Mouse (Mus musculus): Measurements from ENCODE around the gene Agtpbp1.

The Agtpbp1 gene

GRCm38 (mm10) chr13:59572549-59572948, 12.5 kb downstream of the Agtpbp1 start:
- DNase-seq (ENCODE audit: low read depth, low spot score) = peak; percentile 86

DNA sequence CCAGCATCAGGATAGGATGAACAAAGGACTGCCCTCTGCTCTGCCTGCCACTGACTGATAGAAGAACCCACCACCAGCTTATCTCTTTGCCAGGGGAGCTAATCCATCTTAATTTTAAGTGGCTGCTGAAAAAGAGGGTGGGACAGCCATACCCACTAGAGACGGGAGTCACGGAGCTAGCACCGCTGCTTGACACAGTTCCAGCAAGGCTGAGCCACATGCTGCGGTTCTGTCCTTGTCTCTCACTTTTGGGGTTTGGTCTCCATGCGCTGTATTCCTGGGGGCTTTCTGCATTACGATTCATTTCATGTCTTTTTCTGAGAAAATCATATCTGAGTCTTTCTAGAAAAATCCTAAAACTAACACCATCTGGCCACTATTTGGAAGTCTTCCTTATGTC, 13.9 kb downstream of the Agtpbp1 start:
- DNase-seq (ENCODE audit: low read depth, low spot score) = no peak

DNA sequence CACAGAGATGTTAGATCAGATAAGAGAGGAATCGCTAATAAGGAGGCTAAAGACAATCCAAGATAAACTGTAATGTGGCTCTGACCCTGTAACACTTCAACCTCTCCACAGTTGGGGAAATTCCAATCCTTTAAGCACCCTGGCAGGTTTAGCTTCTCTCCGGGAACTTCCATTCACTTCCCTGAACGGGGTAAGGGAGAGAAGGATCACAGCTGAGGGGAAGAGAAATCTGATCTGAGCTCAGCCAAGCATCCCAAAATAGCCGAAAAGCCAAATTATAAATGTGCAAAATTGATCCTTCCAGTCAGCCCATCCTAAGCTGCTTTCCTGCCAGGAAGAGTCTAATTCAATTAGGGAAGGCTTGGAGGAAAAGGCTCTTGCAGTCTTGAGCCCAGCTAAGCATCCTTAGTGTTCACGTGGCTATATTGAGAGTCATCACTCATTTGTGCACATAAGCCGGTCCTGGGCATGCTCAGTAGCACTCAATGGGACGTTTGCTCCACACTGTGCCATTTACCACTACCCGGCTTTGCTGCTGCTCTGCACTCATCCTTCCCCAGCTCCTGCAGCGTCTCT, 19.0 kb downstream of the Agtpbp1 start:
- DNase-seq (ENCODE audit: low read depth, low spot score) = no peak

DNA sequence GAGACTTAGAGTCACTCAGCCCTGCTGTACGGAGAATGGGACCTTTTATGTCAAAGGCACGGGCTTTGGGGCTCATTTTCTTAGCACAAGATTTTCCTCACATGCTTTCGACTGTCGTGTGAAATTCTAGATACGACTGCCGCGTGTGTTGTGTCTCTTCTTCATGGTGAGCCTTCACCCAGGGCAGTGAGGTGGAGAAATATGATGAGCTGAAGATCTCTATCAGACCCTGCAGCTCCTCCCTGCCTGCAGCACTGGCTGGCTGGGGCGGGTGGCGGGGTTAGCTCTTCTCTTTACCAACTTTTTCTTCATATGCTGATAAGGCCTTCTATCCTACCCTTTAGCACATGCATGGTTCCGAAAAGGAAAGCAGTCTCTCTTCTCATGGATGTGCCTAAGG, 20.1 kb downstream of the Agtpbp1 start:
- DNase-seq (ENCODE audit: low read depth, low spot score) = no peak

DNA sequence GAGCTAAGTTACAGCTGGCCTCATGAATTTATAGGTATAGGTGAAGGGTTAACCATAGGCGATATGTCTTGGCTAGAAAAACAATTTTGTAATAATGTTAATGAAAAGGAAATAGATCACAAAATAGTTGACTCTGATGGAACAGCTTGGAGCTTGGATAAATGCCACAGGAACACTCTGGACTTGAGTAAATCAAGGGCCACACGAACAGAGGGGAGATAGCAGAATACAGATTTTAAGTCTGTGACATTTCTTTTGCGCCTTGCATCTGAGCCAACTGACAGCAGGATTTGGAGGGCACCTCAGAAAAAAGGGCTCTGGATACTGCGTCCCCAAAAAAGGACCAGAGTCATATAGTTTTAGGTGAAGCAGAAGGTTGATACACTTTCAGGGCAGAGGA, 20.5 kb downstream of the Agtpbp1 start:
- DNase-seq (ENCODE audit: low read depth, low spot score) = no peak

- no peak for DNase-seq (ENCODE audit: low read depth, low spot score)
Measured at GRCm38 (mm10) chr13:59562471-59562870, 22.6 kb downstream of the Agtpbp1 start.

DNA sequence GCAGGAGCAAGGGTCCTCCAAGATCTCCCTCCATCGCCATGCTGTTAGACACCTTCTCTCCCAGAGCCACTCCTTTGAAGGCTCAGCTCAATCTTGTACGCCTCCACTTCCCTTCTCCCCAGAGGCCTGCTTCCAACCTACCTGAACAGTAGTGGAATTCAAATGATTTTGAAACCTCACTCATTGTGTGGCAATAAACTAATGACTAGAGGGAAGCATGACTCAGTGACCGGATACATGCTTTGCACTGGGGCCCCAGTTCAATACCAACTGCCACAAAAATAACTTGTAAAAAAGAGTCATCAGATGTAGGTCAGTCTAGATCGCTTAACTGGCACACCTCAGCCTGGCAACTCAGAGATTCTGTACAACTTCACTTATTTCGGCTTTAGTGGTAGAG, 26.3 kb downstream of the Agtpbp1 start:
- no peak for DNase-seq (ENCODE audit: low read depth, low spot score)

- DNase-seq (ENCODE audit: low read depth, low spot score) = peak; percentile 58
Measured at GRCm38 (mm10) chr13:59557185-59557985, 27.6 kb downstream of the Agtpbp1 start.

DNA sequence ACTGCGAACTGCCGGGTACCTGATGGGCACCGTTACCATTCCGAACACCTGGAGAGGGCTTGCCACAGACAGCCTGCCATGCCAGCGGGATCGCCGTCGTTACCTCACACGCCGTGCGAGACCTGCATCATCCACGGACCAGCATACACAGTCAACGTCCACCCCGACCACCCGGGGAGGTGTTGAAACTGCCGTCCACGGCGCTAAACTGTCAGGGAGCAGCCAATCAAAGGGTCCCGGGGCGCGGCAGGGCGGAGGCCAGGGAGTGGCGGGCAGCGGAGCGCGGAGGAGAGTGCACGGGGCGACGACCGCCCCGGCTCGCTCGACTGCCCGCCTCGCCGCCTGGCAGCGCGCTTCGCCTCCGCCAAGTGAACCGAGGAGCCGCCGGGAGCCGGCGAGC, 28.4 kb downstream of the Agtpbp1 start:
- no peak for DNase-seq (ENCODE audit: low read depth, low spot score)

GRCm38 (mm10) chr13:59555613-59556192, 29.3 kb downstream of the Agtpbp1 start:
- DNase-seq (ENCODE audit: low read depth, low spot score) = no peak

- no peak for DNase-seq (ENCODE audit: low read depth, low spot score)
Measured at GRCm38 (mm10) chr13:59554772-59555505, 30.1 kb downstream of the Agtpbp1 start.

GRCm38 (mm10) chr13:59552751-59553150, 32.3 kb downstream of the Agtpbp1 start:
- no peak for DNase-seq (ENCODE audit: low read depth, low spot score)

GRCm38 (mm10) chr13:59552286-59552685, 32.7 kb downstream of the Agtpbp1 start:
- no peak for DNase-seq (ENCODE audit: low read depth, low spot score)

- no peak for DNase-seq (ENCODE audit: low read depth, low spot score)
Measured at GRCm38 (mm10) chr13:59549318-59549798, 35.7 kb downstream of the Agtpbp1 start.

GRCm38 (mm10) chr13:59547716-59548115, 37.3 kb downstream of the Agtpbp1 start:
- no peak for DNase-seq (ENCODE audit: low read depth, low spot score)

DNA sequence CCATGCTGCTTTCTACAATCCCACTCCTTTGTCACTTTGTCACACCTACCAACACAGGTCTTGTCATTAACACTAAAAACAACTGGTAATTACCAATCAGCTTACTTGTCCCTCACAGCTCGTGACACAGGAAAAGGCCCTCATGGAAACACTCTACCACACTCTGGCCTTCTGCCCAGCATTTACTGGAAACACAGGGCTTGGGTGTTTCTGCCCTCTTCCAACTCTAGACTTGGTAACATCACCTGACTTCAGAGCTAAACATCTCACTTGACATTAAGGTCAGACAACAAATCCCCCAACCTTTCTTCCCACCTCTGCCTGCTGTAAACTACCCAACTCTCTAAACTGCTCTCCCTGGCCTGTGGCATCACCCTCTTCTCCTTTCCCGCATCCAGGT, 37.9 kb downstream of the Agtpbp1 start:
- DNase-seq (ENCODE audit: low read depth, low spot score) = no peak

DNA sequence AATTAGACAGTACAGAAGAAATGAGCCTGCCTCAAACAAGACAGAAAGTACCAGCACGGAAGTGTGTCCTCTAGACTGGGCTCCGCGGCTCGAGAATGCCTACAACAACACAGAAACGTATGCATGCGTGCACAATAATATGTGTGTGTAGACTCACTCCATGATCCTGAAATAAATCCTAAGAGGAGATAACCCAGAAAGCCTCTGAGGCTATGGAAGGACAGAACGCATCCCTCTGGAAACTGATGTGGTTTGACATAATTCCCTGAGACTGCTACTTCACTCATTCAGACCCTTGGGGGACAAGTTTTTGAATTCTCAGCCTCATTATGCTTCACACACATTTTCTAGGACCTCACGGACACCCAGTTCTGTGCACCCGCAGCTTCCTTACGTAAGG, 42.6 kb downstream of the Agtpbp1 start:
- DNase-seq (ENCODE audit: low read depth, low spot score) = no peak

- DNase-seq (ENCODE audit: low read depth, low spot score) = no peak
Measured at GRCm38 (mm10) chr13:59540030-59540429, 45.0 kb downstream of the Agtpbp1 start.

GRCm38 (mm10) chr13:59538661-59539060, 46.4 kb downstream of the Agtpbp1 start:
- no peak for DNase-seq (ENCODE audit: low read depth, low spot score)

DNA sequence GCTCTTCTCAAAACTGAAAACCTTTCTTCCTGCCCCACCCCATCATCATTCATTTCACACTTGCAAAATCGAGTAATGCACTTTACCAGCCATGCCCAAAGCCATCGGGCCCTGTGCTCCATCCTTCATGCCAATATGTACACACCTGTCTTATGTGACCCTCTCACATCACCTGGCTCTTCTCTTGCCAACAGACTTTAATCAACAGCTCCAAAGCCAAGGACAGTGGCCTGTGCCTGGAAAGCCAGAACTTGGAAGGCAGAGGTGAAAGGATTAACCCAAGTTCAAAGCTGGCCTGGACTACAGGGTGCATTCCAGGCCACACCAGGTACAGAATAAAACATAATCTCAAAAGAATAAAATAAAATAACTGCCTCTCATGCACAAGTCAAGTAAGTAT, 48.4 kb downstream of the Agtpbp1 start:
- DNase-seq (ENCODE audit: low read depth, low spot score) = no peak

- no peak for DNase-seq (ENCODE audit: low read depth, low spot score)
Measured at GRCm38 (mm10) chr13:59535746-59536145, 49.3 kb downstream of the Agtpbp1 start.

DNA sequence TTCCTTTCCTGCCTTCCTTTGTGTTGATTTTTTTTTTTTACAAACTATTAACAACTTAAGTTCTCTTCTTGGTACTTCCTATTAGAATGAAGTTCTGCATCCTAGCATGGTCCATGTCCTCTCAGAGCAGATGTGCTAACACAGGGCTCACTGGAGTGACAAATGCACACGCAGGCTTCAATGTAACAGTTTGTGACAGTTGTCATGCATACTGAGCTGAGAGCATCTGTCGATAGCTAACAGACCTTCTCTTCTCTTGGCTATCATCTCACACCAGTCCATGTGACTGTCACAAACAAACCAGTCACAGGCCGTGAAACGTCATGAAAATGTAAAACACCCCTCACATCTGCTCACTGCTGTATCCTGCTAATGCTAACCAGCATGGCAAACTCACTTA, 50.7 kb downstream of the Agtpbp1 start:
- DNase-seq (ENCODE audit: low read depth, low spot score) = no peak

Data from telencephalon, adult 2 months (tissue).